Mouse (Mus musculus) CH12.LX (cell line): Measurements from ENCODE around the gene Eif2ak3.

Source experiments
- CHD1 ChIP-seq: IDR thresholded peaks from 2 replicates; pipeline ENCODE4 v1.6.1; 2012; ENCODE audit warnings: low read depth, low read length, improper control_type of control experiment, inconsistent platforms
- MAX ChIP-seq: IDR thresholded peaks from 2 replicates; pipeline ENCODE4 v1.6.1; 2011; ENCODE audit warnings: low read length, improper control_type of control experiment
- POLR2A ChIP-seq: IDR thresholded peaks from 2 replicates; pipeline ENCODE4 v1.6.1; 2011; ENCODE audit warnings: low read depth, mild to moderate bottlenecking, improper control_type of control experiment, low read length
- UBTF ChIP-seq: IDR thresholded peaks from 2 replicates; pipeline ENCODE4 v1.6.1; 2012; ENCODE audit warnings: low read depth, mild to moderate bottlenecking, inconsistent platforms, low read length, improper control_type of control experiment, moderate library complexity

DNA sequence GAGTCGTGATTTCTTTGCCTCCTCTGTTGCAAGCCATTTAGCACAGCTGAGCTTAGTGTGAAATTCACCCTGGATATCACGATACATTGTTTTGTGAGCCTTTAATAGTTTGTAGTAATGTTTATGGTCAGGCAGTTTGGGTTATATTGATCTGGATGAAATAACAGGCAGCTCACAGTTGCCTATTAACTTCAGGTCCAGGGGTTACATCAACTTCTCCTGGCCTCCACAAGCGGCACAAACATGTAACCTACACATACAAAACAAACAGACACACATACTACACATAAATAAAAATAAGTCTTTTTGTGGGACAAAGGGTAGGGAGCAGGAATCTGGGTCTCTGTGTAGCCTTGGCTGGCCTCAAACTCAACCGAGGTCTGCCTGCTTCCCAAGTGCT, 9.1 kb downstream of the Eif2ak3 start:
- TF ChIP-seq POLR2A (no peak), MAX (no peak), CHD1 (no peak), UBTF (no peak)
